In the genomic region with DNA sequence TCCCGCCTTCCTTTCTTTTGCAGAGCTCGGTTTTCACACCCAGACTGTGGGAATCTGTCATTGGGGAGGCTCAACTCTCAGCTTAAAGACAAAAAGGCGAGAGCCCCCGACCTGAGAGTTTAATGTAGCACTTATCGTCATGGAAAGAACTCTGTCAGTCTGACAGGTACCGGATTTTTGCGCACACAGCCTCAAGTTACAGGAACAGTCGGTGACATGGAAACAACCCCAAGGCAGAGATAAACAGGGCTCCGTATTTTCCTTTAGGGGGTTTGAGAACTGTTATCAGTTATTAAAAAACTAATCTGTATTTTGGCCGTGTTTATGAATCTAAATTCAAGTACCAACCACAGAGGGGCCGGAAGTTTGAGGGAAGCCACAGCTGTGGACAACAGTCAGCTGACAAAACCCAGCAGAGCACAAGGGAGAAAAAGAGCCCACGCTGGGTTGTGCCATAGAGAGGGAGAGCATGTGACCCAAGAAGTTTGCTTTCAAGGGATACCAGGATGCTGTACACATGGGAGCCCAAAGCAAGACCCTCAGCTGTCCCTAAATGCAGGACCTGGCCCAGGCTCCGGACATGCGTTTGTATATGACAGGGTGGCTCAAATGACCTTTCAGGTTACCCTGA, we compare ENCODE assay signal across 8 mouse cellular contexts. TPM values are rescaled to one million over a fixed set of nuclear protein-coding genes. Genes with fewer than 3 reads are reported as not detected.
DNase-seq lines count a peak whose midpoint lies in the region; ATAC-seq and TF ChIP-seq lines count a peak whose summit lies in the region.

No protein-coding gene starts in this region.

- no peak for TF ChIP-seq EP300 in CH12.LX (IDR thresholded peaks at IDR 0.05; ENCODE audit: low read length)

- H3K27me3 ChIP-seq in cerebellum, adult 2 months (ENCODE audit: control insufficient read depth, insufficient read depth, low read length) = no peaks in the 10 kb centered on the region
- H3K27me3 ChIP-seq in CH12.LX (replicated peaks) = no peaks in the 10 kb centered on the region
- H3K27me3 ChIP-seq in heart, embryonic 12.5 days (replicated peaks) = peaks cover 9% of the 10 kb centered on the region
- no peaks in the 10 kb centered on the region for H3K27me3 ChIP-seq in limb, embryonic 14.5 days (ENCODE audit: control insufficient read depth, insufficient read depth, low read length)
- no peaks in the 10 kb centered on the region for H3K27me3 ChIP-seq in midbrain, embryonic 15.5 days (replicated peaks)

- H3K4me2 ChIP-seq in CH12.LX (ENCODE audit: insufficient read depth, low read depth, poor library complexity, severe bottlenecking) = peak overlapping the region; percentile 91
- peak overlapping the region; percentile 72 for H3K4me2 ChIP-seq in heart, embryonic 12.5 days
- peak overlapping the region; percentile 65 for H3K4me2 ChIP-seq in limb, embryonic 14.5 days (replicated peaks; ENCODE audit: low read depth, low read length, severe bottlenecking)
- H3K4me2 ChIP-seq in midbrain, embryonic 15.5 days = peak overlapping the region; percentile 94

- H3K4me3 ChIP-seq in cerebellum, adult 2 months (replicated peaks; ENCODE audit: insufficient read depth, low read depth, low read length) = peak overlapping the region; percentile 71
- peak overlapping the region; percentile 25 to 41 (median 30) for H3K4me3 ChIP-seq in CH12.LX (replicated peaks in 1 of 3; ENCODE audit: low read depth in 2 of 3, low read length in 2 of 3, poor library complexity in 1 of 3)
- H3K4me3 ChIP-seq in heart, embryonic 12.5 days = peak overlapping the region; percentile 43
- peak overlapping the region; percentile 39 for H3K4me3 ChIP-seq in limb, embryonic 14.5 days (replicated peaks; ENCODE audit: low read length)
- peak overlapping the region; percentile 40 for H3K4me3 ChIP-seq in midbrain, embryonic 15.5 days

- no peaks in the 10 kb centered on the region for H3K4me1 ChIP-seq in cerebellum, adult 2 months (ENCODE audit: control insufficient read depth, insufficient read depth, low read length)
- peaks cover 11 to 28% of the 10 kb centered on the region in 2 experiments; a peak in 3 of 4 replicates for H3K4me1 ChIP-seq in CH12.LX (ENCODE audit: control insufficient read depth in 1 of 2, insufficient read depth in 2 of 2)
- H3K4me1 ChIP-seq in heart, embryonic 12.5 days (replicated peaks) = peaks cover 36% of the 10 kb centered on the region
- H3K4me1 ChIP-seq in limb, embryonic 14.5 days (ENCODE audit: control insufficient read depth, insufficient read depth, low read length) = no peaks in the 10 kb centered on the region
- H3K4me1 ChIP-seq in midbrain, embryonic 15.5 days = peaks cover 18% of the 10 kb centered on the region

- TF ChIP-seq POLR2A in cerebellum, adult 2 months (IDR thresholded peaks at IDR 0.05; ENCODE audit: borderline replicate concordance, insufficient read depth, low read length) = no peak
- TF ChIP-seq POLR2A in CH12.LX (IDR thresholded peaks at IDR 0.05; ENCODE audit: low read depth, low read length) = no peak
- TF ChIP-seq POLR2A in limb, embryonic 14.5 days (IDR thresholded peaks at IDR 0.05; ENCODE audit: borderline replicate concordance, extremely low read depth, insufficient read depth, insufficient read length) = no peak

- H3K79me2 ChIP-seq in CH12.LX (replicated peaks; ENCODE audit: control insufficient read depth, extremely low read depth, insufficient read depth, poor library complexity, severe bottlenecking) = no peaks in the 10 kb centered on the region

- 17% methylated on average over 14 of the region's 14 CpGs for WGBS in cerebellum, adult 2 months
- WGBS in heart, embryonic 12.5 days = 21% methylated on average over 14 of the region's 14 CpGs
- WGBS in limb, embryonic 14.5 days = 20% methylated on average over 14 of the region's 14 CpGs
- 31% methylated on average over 14 of the region's 14 CpGs for WGBS in midbrain, embryonic 15.5 days

- H3K9me3 ChIP-seq in CH12.LX (replicated peaks; ENCODE audit: low read length) = no peaks in the 10 kb centered on the region
- no peaks in the 10 kb centered on the region for H3K9me3 ChIP-seq in heart, embryonic 12.5 days (replicated peaks)
- H3K9me3 ChIP-seq in limb, embryonic 14.5 days (ENCODE audit: control insufficient read depth, low read length) = no peaks in the 10 kb centered on the region
- H3K9me3 ChIP-seq in midbrain, embryonic 15.5 days = no peaks in the 10 kb centered on the region

- no peaks in the 10 kb centered on the region for H3K36me3 ChIP-seq in CH12.LX (replicated peaks in 1 of 2; ENCODE audit: control insufficient read depth in 1 of 2, insufficient read depth in 1 of 2, low read length in 1 of 2)
- no peaks in the 10 kb centered on the region for H3K36me3 ChIP-seq in heart, embryonic 12.5 days
- H3K36me3 ChIP-seq in limb, embryonic 14.5 days (ENCODE audit: control insufficient read depth, insufficient read depth, low read length) = no peaks in the 10 kb centered on the region
- no peaks in the 10 kb centered on the region for H3K36me3 ChIP-seq in midbrain, embryonic 15.5 days (replicated peaks)

- peak overlapping the region; percentile 41 for H3K9ac ChIP-seq in CH12.LX (ENCODE audit: insufficient read depth, low read depth)
- peak overlapping the region; percentile 40; the same call in 1 of the 2 replicates for H3K9ac ChIP-seq in heart, embryonic 12.5 days
- H3K9ac ChIP-seq in limb, embryonic 14.5 days (ENCODE audit: low read depth, low read length, severe bottlenecking) = peak overlapping the region; percentile 48
- H3K9ac ChIP-seq in midbrain, embryonic 15.5 days = peak overlapping the region; percentile 9; the same call in 1 of the 2 replicates

- no peak overlapping the region; the same call in 1 of the 2 replicates for H3K27ac ChIP-seq in cerebellum, adult 2 months (ENCODE audit: insufficient read depth, low read length)
- no peak overlapping the region for H3K27ac ChIP-seq in CH12.LX (ENCODE audit: insufficient read depth, low read depth)
- peak overlapping the region; percentile 81 for H3K27ac ChIP-seq in heart, embryonic 12.5 days (ENCODE audit: poor library complexity, severe bottlenecking)
- peak overlapping the region; percentile 78 for H3K27ac ChIP-seq in limb, embryonic 14.5 days (replicated peaks; ENCODE audit: low read depth, low read length)
- peak overlapping the region; percentile 54 for H3K27ac ChIP-seq in midbrain, embryonic 15.5 days

- in situ Hi-C loops in CH12.LX (cut with MboI; ENCODE audit: low pct_ligation_motif_present, low pct_unique_long_range_greater_than_20kb, low sequenced_read_pairs) = loop anchor here (5.0 kb wide), 1 partner anchor 81 kb away; no protein-coding TSS in a partner anchor

- no peak for DNase-seq in cerebellum, adult 2 months
- DNase-seq in cerebellum, postnatal 14 days = no peak
- no peak for DNase-seq in CH12.LX (ENCODE audit: extremely low read depth)
- no peak for DNase-seq in limb, embryonic 14.5 days (ENCODE audit: low spot score)
- no peak for DNase-seq in layer of hippocampus, adult 9-10 months (ENCODE audit: low spot score)

- ATAC-seq in heart, embryonic 12.5 days (ENCODE audit: insufficient number of reproducible peaks, low FRiP score) = peak; percentile 6; the same call in 1 of the 2 replicates
- no peak for ATAC-seq in limb, embryonic 14.5 days (ENCODE audit: low FRiP score, low read depth)
- ATAC-seq in midbrain, embryonic 15.5 days (replicated peaks) = peak; percentile 24; the same call in 1 of the 2 replicates
- no peak for ATAC-seq in cerebellum, adult (ENCODE audit: insufficient number of reproducible peaks, low FRiP score, low TSS enrichment)

- TF ChIP-seq RAD21 in CH12.LX (IDR thresholded peaks at IDR 0.05; ENCODE audit: low read depth, low read length) = no peak

- no peak for TF ChIP-seq CTCF in cerebellum, adult 2 months (IDR thresholded peaks at IDR 0.05; ENCODE audit: borderline replicate concordance, insufficient read depth, low read depth, low read length)
- TF ChIP-seq CTCF in CH12.LX (conservative IDR thresholded peaks at IDR 0.05 in 1 of 2, IDR thresholded peaks at IDR 0.05 in 1 of 2; ENCODE audit: low read depth in 2 of 2, low read length in 2 of 2) = no peak

- dilution Hi-C loops in CH12.LX (cut with MboI; ENCODE audit: extremely low pct_ligation_motif_present, extremely low pct_unique_long_range_greater_than_20kb, low sequenced_read_pairs) = no loop called here

RNA-seq across cellular contexts. Expression of a gene that starts 0.5 kb away (rescaled TPM):
- polyA plus RNA-seq in cerebellum, adult 2 months (2012; rRNA removed) = 323 and 346 TPM in 2 replicates
- total RNA-seq in CH12.LX (2012; rRNA removed) (0.25 TPM in 1 of 2 replicates, not detected in the other), CH12.LX (2014; rRNA removed) (0.24 and 0.35 TPM in 2 replicates)
- polyA plus RNA-seq in CH12.LX (2012; ENCODE audit: insufficient read length, low read depth) = 5.4 and 8.8 TPM in 2 replicates
- polyA plus RNA-seq in heart, embryonic 12.5 days (2016; fragmentation: Nextera tagmentation; extraction: Ambion mirVana) = 28.2 and 35.6 TPM in 2 replicates
- 31.6 and 43.9 TPM in 2 replicates for polyA plus RNA-seq in limb, embryonic 14.5 days (2012; rRNA removed)
- polyA plus RNA-seq in limb, embryonic 14.5 days (2014; fragmentation: Nextera tagmentation; extraction: Ambion mirVana) = 56.0 and 59.3 TPM in 2 replicates
- polyA plus RNA-seq in midbrain, embryonic 15.5 days (2015; fragmentation: Nextera tagmentation; extraction: Ambion mirVana) = 74.4 and 97.4 TPM in 2 replicates

RNA-seq across cellular contexts. Expression of a gene that starts 26.4 kb away (rescaled TPM):
- 11.3 and 11.8 TPM in 2 replicates for polyA plus RNA-seq in cerebellum, adult 2 months (2012; rRNA removed)
- total RNA-seq in CH12.LX (2012; rRNA removed) (4.5 and 7.0 TPM in 2 replicates), CH12.LX (2014; rRNA removed) (2.0 and 2.9 TPM in 2 replicates)
- polyA plus RNA-seq in CH12.LX (2012; ENCODE audit: insufficient read length, low read depth) = 19.1 and 22.1 TPM in 2 replicates
- 13.4 and 13.8 TPM in 2 replicates for polyA plus RNA-seq in heart, embryonic 12.5 days (2016; fragmentation: Nextera tagmentation; extraction: Ambion mirVana)
- polyA plus RNA-seq in limb, embryonic 14.5 days (2012; rRNA removed) = 14.4 and 14.5 TPM in 2 replicates
- 14.4 and 16.2 TPM in 2 replicates for polyA plus RNA-seq in limb, embryonic 14.5 days (2014; fragmentation: Nextera tagmentation; extraction: Ambion mirVana)
- 18.3 and 19.8 TPM in 2 replicates for polyA plus RNA-seq in midbrain, embryonic 15.5 days (2015; fragmentation: Nextera tagmentation; extraction: Ambion mirVana)

RNA-seq across cellular contexts. Expression of a gene that starts 32.1 kb away (rescaled TPM):
- polyA plus RNA-seq in cerebellum, adult 2 months (2012; rRNA removed) = 3.9 and 5.7 TPM in 2 replicates
- total RNA-seq in CH12.LX (2012; rRNA removed) (0.13 TPM in 2 replicates), CH12.LX (2014; rRNA removed) (not detected in 2 replicates)
- 0.49 and 0.53 TPM in 2 replicates for polyA plus RNA-seq in CH12.LX (2012; ENCODE audit: insufficient read length, low read depth)
- polyA plus RNA-seq in heart, embryonic 12.5 days (2016; fragmentation: Nextera tagmentation; extraction: Ambion mirVana) = 39.4 and 39.9 TPM in 2 replicates
- 44.0 and 51.0 TPM in 2 replicates for polyA plus RNA-seq in limb, embryonic 14.5 days (2012; rRNA removed)
- polyA plus RNA-seq in limb, embryonic 14.5 days (2014; fragmentation: Nextera tagmentation; extraction: Ambion mirVana) = 56.7 and 61.0 TPM in 2 replicates
- 11.0 and 11.5 TPM in 2 replicates for polyA plus RNA-seq in midbrain, embryonic 15.5 days (2015; fragmentation: Nextera tagmentation; extraction: Ambion mirVana)

RNA-seq across cellular contexts. Expression of a gene that starts 49.2 kb away (rescaled TPM):
- not detected in 2 replicates for polyA plus RNA-seq in cerebellum, adult 2 months (2012; rRNA removed)
- total RNA-seq in CH12.LX (2012; rRNA removed) (not detected in 2 replicates), CH12.LX (2014; rRNA removed) (not detected in 2 replicates)
- not detected in 2 replicates for polyA plus RNA-seq in CH12.LX (2012; ENCODE audit: insufficient read length, low read depth)
- polyA plus RNA-seq in heart, embryonic 12.5 days (2016; fragmentation: Nextera tagmentation; extraction: Ambion mirVana) = not detected in 2 replicates
- polyA plus RNA-seq in limb, embryonic 14.5 days (2012; rRNA removed) = not detected in 2 replicates
- polyA plus RNA-seq in limb, embryonic 14.5 days (2014; fragmentation: Nextera tagmentation; extraction: Ambion mirVana) = not detected in 2 replicates
- 0.25 TPM in 1 of 2 replicates, not detected in the other for polyA plus RNA-seq in midbrain, embryonic 15.5 days (2015; fragmentation: Nextera tagmentation; extraction: Ambion mirVana)

Comparison
In these comparisons a context has a peak if more than half of its experiments do, and no peak if none do; other contexts are left out.
1. H3K27ac ChIP-seq: peak in heart, embryonic 12.5 days (single experiment), limb, embryonic 14.5 days (single experiment) and midbrain, embryonic 15.5 days (single experiment); none in cerebellum, adult 2 months (single experiment) and CH12.LX (single experiment).
2. ATAC-seq: peak in heart, embryonic 12.5 days (single experiment) and midbrain, embryonic 15.5 days (single experiment); none in limb, embryonic 14.5 days (single experiment) and cerebellum, adult (single experiment).
3. Peak in every context shown above with its lines, with median percentiles within 50 percentile points of each other: H3K4me3 ChIP-seq, H3K4me2 ChIP-seq and H3K9ac ChIP-seq.